Mouse (Mus musculus): ENCODE data around the gene Tmem51.

DNA sequence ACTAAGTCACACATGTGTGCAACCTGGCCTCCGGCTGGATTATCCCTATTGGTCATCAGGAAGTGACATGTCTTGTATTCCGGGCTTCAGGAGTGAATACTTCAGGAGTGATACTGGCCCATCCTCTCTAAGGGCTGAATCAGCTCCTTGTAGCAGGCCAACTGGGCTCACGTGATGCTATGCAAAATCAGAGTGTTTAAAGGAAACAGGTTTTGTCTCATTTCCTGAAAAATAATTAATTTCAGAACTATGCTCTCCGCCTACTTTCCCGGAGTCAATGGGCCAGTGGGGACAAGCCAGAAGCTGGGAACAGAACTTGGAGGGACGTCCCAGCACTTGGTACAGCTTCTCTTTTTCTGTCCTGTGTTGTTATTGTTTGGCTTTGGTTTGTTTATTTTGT lies 4.7 kb upstream of the Tmem51 start:
- no peak for TF ChIP-seq CTCF (IDR thresholded peaks at IDR 0.05; ENCODE audit: low read depth)
- no peak for TF ChIP-seq EP300 (optimal IDR thresholded peaks at IDR 0.05)

All from stomach, postnatal 0 days (tissue).